Mouse (Mus musculus): ENCODE results near the gene Odf2l. TPM values are rescaled to one million over a fixed set of nuclear protein-coding genes. Genes with fewer than 3 reads are reported as not detected.

Gene Odf2l
- total RNA-seq, 2 experiments from 2014 or later, result 10.0 to 10.8 TPM

- DNase-seq (ENCODE audit: low spot score), result no peak
- intact Hi-C loops (cut with DNase I), result loop anchor here (5.0 to 10.0 kb wide), 2 partner anchors 102 to 795 kb away; partner anchors contain the start of gene Bcl10
These were observed 11.0 kb downstream of the Odf2l start for GRCm38 (mm10) chr3:145129356-145129755.

DNA sequence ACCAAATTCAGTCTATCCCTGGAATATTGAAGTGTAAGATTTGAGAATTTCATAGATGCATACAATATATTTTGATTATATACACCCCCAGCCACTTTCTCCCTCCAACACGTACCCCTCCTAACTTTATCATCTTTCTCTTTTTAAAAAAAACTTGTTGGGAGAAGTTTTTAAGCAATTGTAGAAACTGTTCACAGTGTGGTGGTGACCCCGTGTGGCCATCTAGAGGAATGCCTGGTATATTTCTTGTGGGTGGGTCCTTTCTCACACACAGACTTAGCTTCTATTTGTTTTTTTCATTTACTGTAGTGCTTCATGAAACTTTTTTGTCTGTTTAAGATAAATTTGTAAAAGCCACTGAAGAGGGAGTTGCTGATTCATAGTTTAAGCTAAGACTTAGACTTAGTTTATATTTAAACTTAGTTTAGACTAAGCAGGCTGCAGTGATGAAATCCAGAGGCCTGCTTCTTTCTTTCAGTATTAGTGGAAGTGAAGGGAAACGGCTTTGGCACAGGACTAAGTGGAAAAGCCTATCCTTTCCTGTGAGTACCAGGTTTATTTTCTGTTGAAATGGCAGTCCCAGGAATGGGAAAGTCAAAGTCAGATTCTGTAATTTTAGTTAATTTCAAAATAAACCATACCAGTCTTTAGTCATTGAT, 13.0 kb downstream of the Odf2l start:
- DNase-seq (ENCODE audit: low spot score), result no peak
- intact Hi-C loops (cut with DNase I), result loop anchor here (10.0 kb wide), 1 partner anchor 307 kb away; no protein-coding TSS in a partner anchor

- intact Hi-C loops (cut with DNase I), result no loop called here
- DNase-seq (ENCODE audit: low spot score), result no peak
These were observed 21.8 kb downstream of the Odf2l start for GRCm38 (mm10) chr3:145140236-145140635.

GRCm38 (mm10) chr3:145142925-145143324, 24.5 kb downstream of the Odf2l start:
- intact Hi-C loops (cut with DNase I), result no loop called here
- no peak for DNase-seq (ENCODE audit: low spot score)

DNA sequence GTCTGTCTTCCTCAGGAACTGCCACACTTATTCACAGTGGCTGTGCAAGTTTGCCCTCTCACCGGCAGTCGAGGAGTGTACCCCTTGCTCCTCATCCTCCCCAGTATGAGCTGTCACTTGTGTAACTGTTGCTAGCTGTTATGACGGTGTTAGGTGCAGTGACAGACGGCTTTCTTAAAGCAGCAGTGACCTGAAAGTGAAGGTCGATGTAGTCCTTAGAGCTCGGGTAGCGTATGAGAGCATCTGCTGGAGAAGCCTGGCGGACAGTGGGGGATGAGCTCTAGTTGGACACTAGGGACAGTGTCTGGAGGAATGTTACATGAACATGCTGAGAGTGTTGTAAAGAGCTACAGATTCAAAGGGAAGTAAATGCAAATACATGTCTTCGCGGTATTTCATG, 25.5 kb downstream of the Odf2l start:
- intact Hi-C loops (cut with DNase I), result no loop called here
- no peak for DNase-seq (ENCODE audit: low spot score)

GRCm38 (mm10) chr3:145146871-145147270, 28.5 kb downstream of the Odf2l start:
- intact Hi-C loops (cut with DNase I), result no loop called here
- no peak for DNase-seq (ENCODE audit: low spot score)

- intact Hi-C loops (cut with DNase I), result no loop called here
- no peak for DNase-seq (ENCODE audit: low spot score)
These were observed 29.1 kb downstream of the Odf2l start for GRCm38 (mm10) chr3:145147483-145147882.

GRCm38 (mm10) chr3:145147952-145148351, 29.6 kb downstream of the Odf2l start:
- intact Hi-C loops (cut with DNase I), result no loop called here

DNA sequence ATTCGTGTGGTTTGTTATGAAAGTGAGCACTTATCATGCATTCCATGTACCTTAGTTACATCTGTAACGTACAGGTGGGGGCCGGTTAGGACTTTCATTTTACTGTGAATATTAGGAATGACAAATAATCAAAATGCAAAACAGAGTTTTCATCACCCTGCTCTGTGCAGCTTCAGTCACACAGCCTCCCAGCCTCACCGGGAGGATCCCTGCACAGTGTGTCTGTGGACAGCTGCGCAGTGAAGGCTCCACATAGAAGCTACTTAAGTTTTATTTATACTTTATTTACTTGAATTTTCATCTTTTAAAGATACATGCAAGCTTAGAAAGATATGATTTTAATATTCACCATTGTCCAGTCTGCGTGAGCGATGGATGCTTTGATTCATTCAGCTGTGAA, 32.7 kb downstream of the Odf2l start:
- intact Hi-C loops (cut with DNase I), result no loop called here
- DNase-seq (ENCODE audit: low spot score), result no peak

More at GRCm38 (mm10) chr3:145147952-145148351, 29.6 kb downstream of the Odf2l start:
- DNase-seq (ENCODE audit: low spot score), result no peak

DNA sequence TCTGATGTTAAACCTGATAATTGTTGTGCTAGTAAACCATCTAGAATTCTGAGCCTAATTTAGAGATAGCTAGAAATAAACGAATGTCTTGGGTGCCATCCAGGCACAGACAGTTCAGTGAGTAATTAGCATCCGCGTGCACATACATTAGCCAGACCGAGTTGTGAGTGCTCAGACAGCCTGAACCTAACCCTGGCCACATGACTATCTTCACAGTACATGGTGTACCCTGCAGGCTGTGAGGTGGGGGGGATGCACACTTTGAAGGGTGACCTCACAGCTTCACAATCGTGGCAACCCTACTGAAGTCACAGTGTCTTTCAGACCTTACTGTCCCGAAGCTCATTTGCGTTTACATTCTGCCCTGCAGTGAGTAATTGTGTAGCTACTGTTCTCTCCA, 33.5 kb downstream of the Odf2l start:
- intact Hi-C loops (cut with DNase I), result no loop called here

GRCm38 (mm10) chr3:145156883-145157282, 38.5 kb downstream of the Odf2l start:
- no peak for DNase-seq (ENCODE audit: low spot score)
- intact Hi-C loops (cut with DNase I), result no loop called here

More for the DNA sequence above, 33.5 kb downstream of the Odf2l start:
- no peak for DNase-seq (ENCODE audit: low spot score)

DNA sequence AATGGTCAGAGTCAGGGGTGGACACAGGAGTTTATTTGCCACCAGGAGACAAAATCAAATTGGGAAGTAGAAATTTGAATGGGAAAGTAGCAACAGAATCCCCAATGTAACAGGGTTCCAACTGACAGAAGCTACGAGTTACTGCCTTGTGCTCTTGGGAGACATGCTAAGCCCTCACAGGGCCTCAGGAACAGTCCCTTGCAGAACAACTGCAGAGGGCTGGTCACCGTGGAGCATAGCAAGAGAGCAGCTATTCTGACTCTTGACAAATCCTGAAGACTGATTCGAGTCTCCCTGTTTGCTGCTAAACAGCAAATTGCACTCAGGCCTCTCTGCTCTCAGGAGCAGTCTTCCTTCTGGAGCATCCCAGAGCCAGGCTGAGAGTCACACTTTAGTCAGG, 40.1 kb downstream of the Odf2l start:
- intact Hi-C loops (cut with DNase I), result no loop called here
- DNase-seq (ENCODE audit: low spot score), result no peak

- intact Hi-C loops (cut with DNase I), result no loop called here
- no peak for DNase-seq (ENCODE audit: low spot score)
These were observed 48.4 kb downstream of the Odf2l start for GRCm38 (mm10) chr3:145166741-145167140.

DNA sequence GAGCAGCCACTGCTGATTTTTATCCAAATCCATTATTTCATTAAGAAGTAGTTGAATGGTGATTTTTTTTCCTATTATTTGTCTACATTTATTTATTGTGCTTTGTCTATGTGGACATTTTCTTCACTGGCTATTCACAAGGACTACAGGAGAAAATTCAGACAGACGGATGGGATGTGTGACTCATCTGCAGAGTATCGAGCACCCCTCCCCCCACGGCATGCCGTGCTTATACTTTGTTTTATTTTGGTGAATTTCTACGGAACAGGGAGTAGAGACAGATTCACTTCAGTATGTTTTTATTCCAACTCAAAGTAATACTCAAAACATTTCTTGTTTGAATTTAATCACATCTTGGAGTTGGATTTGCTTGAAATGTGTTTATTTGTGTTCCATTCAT, 49.4 kb downstream of the Odf2l start:
- intact Hi-C loops (cut with DNase I), result no loop called here
- DNase-seq (ENCODE audit: low spot score), result no peak

- intact Hi-C loops (cut with DNase I), result no loop called here
- DNase-seq (ENCODE audit: low spot score), result no peak
These were observed 50.7 kb downstream of the Odf2l start for GRCm38 (mm10) chr3:145168844-145169696.

- intact Hi-C loops (cut with DNase I), result no loop called here
- DNase-seq (ENCODE audit: low spot score), result no peak
These were observed 51.6 kb downstream of the Odf2l start for GRCm38 (mm10) chr3:145170028-145170427.

DNA sequence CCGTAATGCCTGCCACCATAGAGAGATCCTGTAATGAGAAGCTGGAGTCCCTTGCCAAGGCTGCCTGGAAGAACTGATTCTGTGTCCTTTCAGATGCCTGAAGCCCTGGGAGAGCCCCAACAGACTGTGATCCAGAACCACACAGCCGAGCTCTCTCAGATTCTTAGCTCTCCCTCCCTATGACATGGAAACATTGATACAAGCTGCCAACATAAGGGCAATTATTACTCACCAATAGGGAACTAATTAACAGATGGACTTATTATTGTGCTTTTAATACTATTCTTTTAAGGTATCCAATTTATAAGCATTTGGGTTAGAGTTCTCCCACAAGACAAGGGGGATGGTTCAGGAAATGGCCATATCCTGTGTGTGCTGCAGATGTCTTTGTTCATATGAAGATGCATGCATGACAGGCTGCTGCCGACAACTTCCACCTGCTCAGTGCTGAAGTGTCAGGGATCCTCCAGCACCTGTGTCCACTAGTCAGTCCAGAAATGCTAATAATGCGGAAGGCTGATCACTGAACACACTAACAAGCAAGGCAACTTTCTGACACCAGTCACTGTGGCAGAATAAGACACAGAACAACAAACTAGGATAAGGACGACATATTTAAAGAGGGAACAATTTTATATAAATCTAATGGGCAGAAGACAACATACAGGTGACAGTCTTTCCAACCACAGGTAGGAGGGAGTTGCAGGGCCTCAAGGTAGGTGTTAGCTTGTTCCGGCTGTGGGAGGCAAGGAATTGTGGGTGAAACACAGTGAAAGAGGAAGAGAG, 52.4 kb downstream of the Odf2l start:
- intact Hi-C loops (cut with DNase I), result no loop called here
- no peak for DNase-seq (ENCODE audit: low spot score)

- intact Hi-C loops (cut with DNase I), result no loop called here
- DNase-seq (ENCODE audit: low spot score), result no peak
These were observed 53.1 kb downstream of the Odf2l start for GRCm38 (mm10) chr3:145171390-145172060.

DNA sequence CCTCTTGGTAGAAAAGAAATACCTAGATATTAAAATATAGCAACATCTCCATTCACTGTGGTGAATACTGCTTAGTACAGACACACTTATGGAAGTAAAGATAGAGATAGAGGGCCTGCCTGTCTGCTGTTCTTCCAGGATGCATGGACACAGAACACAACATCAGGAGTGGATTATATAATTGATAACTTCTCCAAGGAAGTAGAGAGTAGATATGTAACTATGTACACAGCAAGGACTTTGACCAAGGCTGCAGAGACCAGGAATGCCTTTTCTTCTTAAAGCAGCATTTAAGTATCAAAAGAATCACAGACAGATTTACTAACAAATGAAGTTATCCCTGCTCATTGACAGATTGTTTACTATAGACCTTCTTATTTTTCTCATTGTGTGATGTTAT, 66.3 kb downstream of the Odf2l start:
- DNase-seq (ENCODE audit: low spot score), result no peak
- intact Hi-C loops (cut with DNase I), result no loop called here

DNA sequence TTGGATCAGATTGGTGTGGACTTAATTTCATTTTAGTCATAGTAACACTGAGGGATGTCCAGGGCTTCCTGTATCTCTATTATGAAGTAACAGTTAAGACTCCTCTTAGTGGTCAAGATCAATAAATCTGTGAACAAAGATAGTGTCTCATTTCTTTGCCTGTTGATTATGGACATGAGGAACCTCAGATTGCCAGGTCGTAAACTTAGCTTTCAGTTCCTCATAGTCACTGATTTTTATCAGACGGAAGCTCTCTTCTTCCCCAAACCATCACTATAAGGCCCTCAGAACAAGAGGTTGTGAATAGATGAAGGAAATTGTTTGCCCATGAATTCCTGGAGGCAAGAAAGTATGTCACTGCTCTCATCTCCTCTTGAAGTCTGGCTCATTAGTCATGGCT, 73.6 kb downstream of the Odf2l start:
- DNase-seq (ENCODE audit: low spot score), result no peak
- intact Hi-C loops (cut with DNase I), result no loop called here

All from heart, postnatal 25 days (tissue).